11 mouse cellular contexts compared by ENCODE assay signal in genomic region chr4:118000605-118001208, GRCm38 (mm10).
DNase-seq lines count a peak whose midpoint lies in the region; ATAC-seq and TF ChIP-seq lines count a peak whose summit lies in the region.
"Had no signal": no experiment of that assay in that cellular context is flagged by ENCODE, and none has a peak within 500 bp of the region (broad histone marks: within the 10 kb centered on the region; RNA-seq: fewer than 3 reads in every experiment).

No protein-coding gene starts in this region.

- peaks cover 36% of the 10 kb centered on the region for H3K4me1 ChIP-seq in kidney, postnatal 0 days (replicated peaks; ENCODE audit: insufficient read depth, low read length)
- H3K4me1 ChIP-seq in liver, postnatal 0 days (ENCODE audit: insufficient read depth): peaks cover 14% of the 10 kb centered on the region

- peak overlapping the region; percentile 58 for H3K27ac ChIP-seq in kidney, postnatal 0 days
- H3K27ac ChIP-seq in liver, postnatal 0 days (ENCODE audit: low read depth): no peak overlapping the region

- H3K27me3 ChIP-seq in kidney, postnatal 0 days (ENCODE audit: insufficient read depth, low read length): no peaks in the 10 kb centered on the region
- no peaks in the 10 kb centered on the region for H3K27me3 ChIP-seq in liver, postnatal 0 days (ENCODE audit: insufficient read depth, low read length)
- H3K27me3 ChIP-seq: CH12.LX; stomach, embryonic 15.5 days had no signal

- no peak overlapping the region for H3K4me2 ChIP-seq in kidney, postnatal 0 days (ENCODE audit: low read length)
- H3K4me2 ChIP-seq in liver, postnatal 0 days (ENCODE audit: low read depth, low read length): no peak overlapping the region
- H3K4me2 ChIP-seq: stomach, embryonic 15.5 days had no signal

- no peak for TF ChIP-seq EP300 in liver, postnatal 0 days (IDR thresholded peaks at IDR 0.05; ENCODE audit: low read depth)

- ATAC-seq in kidney, postnatal 0 days (replicated peaks; ENCODE audit: low FRiP score, low read depth): no peak
- no peak for ATAC-seq in liver, postnatal 0 days
- ATAC-seq: forebrain, embryonic 16.5 days had no signal

- H3K36me3 ChIP-seq in kidney, postnatal 0 days (ENCODE audit: insufficient read depth, low read length): no peaks in the 10 kb centered on the region
- H3K36me3 ChIP-seq in liver, postnatal 0 days (replicated peaks; ENCODE audit: insufficient read depth, low read length): no peaks in the 10 kb centered on the region
- H3K36me3 ChIP-seq: stomach, embryonic 15.5 days had no signal

- DNase-seq in heart, adult 11 months: peak; percentile 85
- DNase-seq in heart, adult 9 months (ENCODE audit: low spot score in 2 of 2): no peak
- peak; percentile 5 for DNase-seq in right cerebral cortex, postnatal 14 days
- no peak for DNase-seq in right cerebral cortex, postnatal 36 days (ENCODE audit: low spot score in 2 of 2)
- DNase-seq in kidney, postnatal 0 days (ENCODE audit: low spot score): peak; percentile 14
- no peak for DNase-seq in cerebellum, postnatal 25 days
- DNase-seq in cerebellum, adult 11 months: no peak
- no peak for DNase-seq in liver, postnatal 0 days

- TF ChIP-seq CTCF in kidney, postnatal 0 days (IDR thresholded peaks at IDR 0.05; ENCODE audit: low read depth): no peak
- no peak for TF ChIP-seq CTCF in liver, postnatal 0 days (IDR thresholded peaks at IDR 0.05; ENCODE audit: low read depth)

- H3K9me3 ChIP-seq in kidney, postnatal 0 days (replicated peaks; ENCODE audit: low read length): no peaks in the 10 kb centered on the region
- H3K9me3 ChIP-seq in liver, postnatal 0 days (ENCODE audit: low read length): no peaks in the 10 kb centered on the region
- H3K9me3 ChIP-seq: stomach, embryonic 15.5 days had no signal

- 33% methylated on average over 10 of the region's 10 CpGs for WGBS in kidney, postnatal 0 days
- 73% methylated on average over 10 of the region's 10 CpGs for WGBS in liver, postnatal 0 days (ENCODE audit: insufficient replicate concordance)

- H3K9ac ChIP-seq in kidney, postnatal 0 days (ENCODE audit: low read depth, low read length): no peak overlapping the region
- no peak overlapping the region for H3K9ac ChIP-seq in liver, postnatal 0 days (replicated peaks)
- H3K9ac ChIP-seq: stomach, embryonic 15.5 days had no signal

- no peak overlapping the region for H3K4me3 ChIP-seq in kidney, postnatal 0 days (replicated peaks; ENCODE audit: low read depth, low read length)
- H3K4me3 ChIP-seq in liver, postnatal 0 days (ENCODE audit: low read depth, low read length): no peak overlapping the region
- H3K4me3 ChIP-seq: stomach, embryonic 15.5 days had no signal

Comparison
In these comparisons a context has a peak if more than half of its experiments do, and no peak if none do; other contexts are left out.
1. DNase-seq: peak in heart, adult 11 months (single experiment), right cerebral cortex, postnatal 14 days (single experiment) and kidney, postnatal 0 days (single experiment); none in heart, adult 9 months (0 of 2), right cerebral cortex, postnatal 36 days (0 of 2), cerebellum, postnatal 25 days (0 of 2), cerebellum, adult 11 months (single experiment) and liver, postnatal 0 days (single experiment).